Mouse (Mus musculus) megakaryocyte, embryonic 14.5 days (primary cell): ENCODE measurements around the gene Bmyc.

Source experiments
- FLI1 ChIP-seq: IDR thresholded peaks from 2 replicates; pipeline ENCODE4 v1.6.1; 2012; ENCODE audit warnings: low read length, inconsistent platforms, mixed read lengths
- GATA1 ChIP-seq: IDR thresholded peaks from 3 replicates; pipeline ENCODE4 v1.6.1; 2012; ENCODE audit warnings: mixed read lengths, low read length, inconsistent platforms, borderline replicate concordance

GRCm38 (mm10) chr2:25682426-25682825 is 24.1 kb upstream of the Bmyc start, which contains the start of gene Lcn10:
- no peak for TF ChIP-seq GATA1
- no peak for TF ChIP-seq FLI1
